Mouse (Mus musculus): ENCODE data around the gene Dnal1. TPM values are rescaled to one million over a fixed set of nuclear protein-coding genes. Genes with fewer than 3 reads are reported as not detected.

The Dnal1 gene
- polyA plus RNA-seq, 1 experiment from 2014 or later, result 4.9 TPM

DNA sequence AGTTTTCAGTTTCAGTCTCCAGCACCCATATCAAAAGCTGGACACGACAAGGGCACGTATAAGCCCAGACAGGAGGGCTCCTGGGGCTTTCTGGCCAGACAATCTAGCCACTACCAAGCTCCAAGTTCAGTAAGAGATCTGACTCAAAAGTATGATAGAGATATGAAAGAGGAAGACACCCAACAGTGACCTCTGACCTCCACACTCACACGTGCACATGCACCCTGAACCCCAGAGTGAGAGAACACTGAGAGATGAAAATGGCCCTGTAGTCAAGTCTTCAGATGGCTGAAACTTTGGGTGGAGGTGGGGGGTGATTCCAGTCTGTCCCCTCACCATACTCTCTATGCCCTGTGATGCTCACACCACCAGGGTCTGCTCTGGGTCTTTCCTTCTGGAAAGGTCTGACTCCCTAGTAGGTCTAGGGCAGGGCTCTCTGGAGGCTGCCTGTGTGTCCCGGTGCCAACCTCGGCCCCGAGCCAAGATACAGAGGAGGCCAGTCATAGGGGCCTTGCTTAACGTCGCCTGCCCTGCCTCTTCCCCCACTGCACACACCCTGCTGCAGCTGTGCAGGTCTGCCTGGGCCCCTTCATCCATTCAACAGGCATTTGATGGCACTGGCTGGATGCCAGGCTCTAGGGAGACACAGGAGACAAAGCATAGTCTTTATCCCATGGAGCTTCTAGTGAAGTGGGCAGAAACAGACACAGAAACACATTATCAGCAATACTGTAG is 66.7 kb downstream of the Dnal1 start:
- no peak overlapping the region for H3K4me3 ChIP-seq
- no peaks in the 10 kb centered on the region for H3K27me3 ChIP-seq
- ATAC-seq (ENCODE audit: low read depth), result peak; percentile 88
- peaks cover 82% of the 10 kb centered on the region for H3K4me1 ChIP-seq (replicated peaks)
- H3K36me3 ChIP-seq, result no peaks in the 10 kb centered on the region
- peak overlapping the region; percentile 86 for H3K27ac ChIP-seq (replicated peaks)
- H3K4me2 ChIP-seq, result peak overlapping the region; percentile 34
- no peaks in the 10 kb centered on the region for H3K9me3 ChIP-seq
- H3K9ac ChIP-seq, result 0 out of 2 replicates have a peak overlapping the region, but pooled peaks have one; percentile 31
- 43% methylated on average over 8 of the region's 8 CpGs for WGBS

DNA sequence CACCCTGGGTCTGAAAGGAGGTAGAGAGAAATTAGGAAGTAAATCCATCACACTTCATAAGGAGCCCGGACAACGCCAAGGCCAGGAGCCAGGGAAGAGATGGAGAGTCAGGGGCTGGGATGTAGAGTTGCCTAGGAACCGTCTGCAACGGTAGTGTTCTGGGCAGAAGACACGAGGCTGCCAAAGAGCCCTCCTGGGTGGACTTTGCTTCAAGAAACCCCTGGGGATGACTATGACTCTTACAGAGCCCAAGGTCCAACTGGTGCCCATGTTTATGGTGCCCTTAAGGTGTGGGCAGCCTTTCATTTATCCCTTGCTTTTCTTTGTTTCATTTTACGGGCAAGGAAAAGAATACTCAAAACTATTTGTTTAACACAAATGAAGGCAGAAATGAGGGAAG is 67.8 kb downstream of the Dnal1 start:
- Histone ChIP-seq H3K36me3 (no peaks in the 10 kb centered on the region), H3K9ac (0 out of 2 replicates have a peak overlapping the region, but pooled peaks have one; percentile 31), H3K27me3 (no peaks in the 10 kb centered on the region), H3K27ac (replicated peaks) (peak overlapping the region; percentile 86), H3K4me3 (no peak overlapping the region), H3K9me3 (no peaks in the 10 kb centered on the region), H3K4me2 (peak overlapping the region; percentile 34), H3K4me1 (replicated peaks) (peaks cover 74% of the 10 kb centered on the region)
- WGBS, result 33% methylated on average over 6 of the region's 6 CpGs
- peak; percentile 45; the same call in 1 of the 2 replicates for ATAC-seq (ENCODE audit: low read depth)

DNA sequence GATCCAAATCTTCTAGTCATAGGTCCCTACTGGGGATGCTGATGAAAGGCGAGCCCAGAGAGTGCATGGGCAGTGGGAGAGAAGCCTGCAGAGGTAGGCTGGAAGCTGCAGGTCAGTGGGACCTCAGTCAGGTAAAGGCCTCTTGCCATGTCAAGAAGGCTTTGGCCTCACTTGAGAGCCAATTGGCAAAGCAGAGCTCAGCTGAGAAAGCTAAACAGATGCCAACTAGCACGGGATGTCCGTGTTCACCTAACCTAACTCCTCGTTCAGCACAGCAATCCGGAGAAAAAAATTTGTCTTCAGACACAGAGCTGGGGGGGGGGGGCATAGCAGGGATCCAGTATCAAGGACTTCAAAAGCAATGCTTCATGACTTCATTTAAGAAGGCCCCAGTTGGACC is 70.8 kb downstream of the Dnal1 start:
- Histone ChIP-seq H3K36me3 (no peaks in the 10 kb centered on the region), H3K4me2 (no peak overlapping the region), H3K9ac (no peak overlapping the region), H3K9me3 (no peaks in the 10 kb centered on the region), H3K27me3 (no peaks in the 10 kb centered on the region), H3K27ac (replicated peaks) (no peak overlapping the region), H3K4me1 (replicated peaks) (peaks cover 77% of the 10 kb centered on the region), H3K4me3 (no peak overlapping the region)
- 89% methylated on average over 5 of the region's 5 CpGs for WGBS
- no peak for ATAC-seq (ENCODE audit: low read depth)

DNA sequence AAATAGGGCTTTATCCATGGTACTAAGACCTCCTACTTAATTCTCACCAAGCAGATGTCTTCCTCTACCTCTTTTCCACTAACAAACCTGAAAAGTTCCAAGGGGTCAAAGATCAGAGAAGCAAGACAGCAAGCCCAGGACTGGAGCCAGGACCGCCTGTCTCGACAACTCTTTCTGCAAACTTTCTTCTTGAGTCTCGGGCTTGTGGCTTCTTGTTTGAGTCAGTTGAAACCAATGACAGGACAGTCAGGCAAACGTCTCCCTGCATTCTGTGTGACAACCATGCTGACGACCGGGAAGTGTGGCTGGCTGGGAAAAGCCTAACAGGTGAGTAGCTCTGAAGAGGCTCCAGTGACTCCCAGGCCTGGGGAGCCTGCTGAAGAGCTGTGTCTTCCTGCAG is 71.4 kb downstream of the Dnal1 start:
- Histone ChIP-seq H3K9me3 (no peaks in the 10 kb centered on the region), H3K9ac (no peak overlapping the region), H3K4me3 (no peak overlapping the region), H3K27me3 (no peaks in the 10 kb centered on the region), H3K27ac (replicated peaks) (0 out of 2 replicates have a peak overlapping the region, but pooled peaks have one; percentile 4), H3K4me2 (no peak overlapping the region), H3K4me1 (replicated peaks) (peaks cover 77% of the 10 kb centered on the region), H3K36me3 (no peaks in the 10 kb centered on the region)
- no peak for ATAC-seq (ENCODE audit: low read depth)
- 80% methylated on average over 6 of the region's 6 CpGs for WGBS

DNA sequence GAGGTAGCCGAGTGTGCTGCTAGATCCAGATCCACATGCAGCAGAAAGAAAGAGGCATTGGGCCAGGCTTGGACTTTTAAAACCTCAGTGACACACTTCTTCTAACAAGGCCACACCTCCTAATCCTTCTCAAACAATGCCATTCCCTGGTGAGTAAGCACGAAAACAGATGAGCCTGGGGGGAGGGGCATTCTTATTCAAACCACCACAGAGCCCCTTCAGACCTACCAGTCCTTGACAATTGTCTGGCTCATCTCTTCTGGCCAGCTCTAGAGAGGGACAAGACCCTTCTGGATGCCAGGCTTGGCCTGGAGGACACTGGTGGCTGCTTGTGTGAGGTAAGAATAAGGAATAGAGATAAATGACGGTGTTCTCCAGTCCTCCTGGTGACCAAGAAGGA is 72.4 kb downstream of the Dnal1 start:
- Histone ChIP-seq H3K4me3 (no peak overlapping the region), H3K9ac (no peak overlapping the region), H3K27ac (replicated peaks) (peak overlapping the region; percentile 19; the same call in 1 of the 2 replicates), H3K4me1 (replicated peaks) (peaks cover 77% of the 10 kb centered on the region), H3K27me3 (no peaks in the 10 kb centered on the region), H3K36me3 (no peaks in the 10 kb centered on the region), H3K4me2 (no peak overlapping the region), H3K9me3 (no peaks in the 10 kb centered on the region)
- WGBS, result 72% methylated on average over 3 of the region's 3 CpGs
- 0 out of 2 replicates have a peak, but pooled peaks have one; percentile 1 for ATAC-seq (ENCODE audit: low read depth)

DNA sequence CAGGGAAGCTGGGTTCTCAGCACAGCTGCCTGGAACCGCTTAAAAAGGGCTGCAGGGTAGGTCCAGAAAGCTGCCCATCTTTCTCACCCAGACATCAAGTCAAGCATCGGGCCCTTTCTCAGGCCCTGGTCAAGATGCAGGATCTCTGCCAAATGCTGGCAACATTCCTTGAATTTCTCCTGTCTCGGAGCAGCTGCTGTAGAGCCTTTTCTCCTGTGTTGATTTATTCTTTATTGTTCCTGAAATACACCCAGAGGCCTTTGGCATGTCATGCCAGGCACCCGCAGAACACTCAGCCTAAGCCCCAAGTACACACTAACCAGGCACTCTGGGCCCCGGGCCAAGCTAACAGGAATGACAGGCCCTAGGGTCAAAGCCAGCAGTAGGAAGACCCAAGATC is 72.8 kb downstream of the Dnal1 start:
- 0 out of 2 replicates have a peak, but pooled peaks have one; percentile 15 for ATAC-seq (ENCODE audit: low read depth)
- Histone ChIP-seq H3K9ac (no peak overlapping the region), H3K9me3 (no peaks in the 10 kb centered on the region), H3K27me3 (no peaks in the 10 kb centered on the region), H3K4me3 (no peak overlapping the region), H3K4me1 (replicated peaks) (peaks cover 77% of the 10 kb centered on the region), H3K27ac (replicated peaks) (0 out of 2 replicates have a peak overlapping the region, but pooled peaks have one; percentile 29), H3K36me3 (no peaks in the 10 kb centered on the region), H3K4me2 (no peak overlapping the region)
- 51% methylated on average over 5 of the region's 5 CpGs for WGBS

DNA sequence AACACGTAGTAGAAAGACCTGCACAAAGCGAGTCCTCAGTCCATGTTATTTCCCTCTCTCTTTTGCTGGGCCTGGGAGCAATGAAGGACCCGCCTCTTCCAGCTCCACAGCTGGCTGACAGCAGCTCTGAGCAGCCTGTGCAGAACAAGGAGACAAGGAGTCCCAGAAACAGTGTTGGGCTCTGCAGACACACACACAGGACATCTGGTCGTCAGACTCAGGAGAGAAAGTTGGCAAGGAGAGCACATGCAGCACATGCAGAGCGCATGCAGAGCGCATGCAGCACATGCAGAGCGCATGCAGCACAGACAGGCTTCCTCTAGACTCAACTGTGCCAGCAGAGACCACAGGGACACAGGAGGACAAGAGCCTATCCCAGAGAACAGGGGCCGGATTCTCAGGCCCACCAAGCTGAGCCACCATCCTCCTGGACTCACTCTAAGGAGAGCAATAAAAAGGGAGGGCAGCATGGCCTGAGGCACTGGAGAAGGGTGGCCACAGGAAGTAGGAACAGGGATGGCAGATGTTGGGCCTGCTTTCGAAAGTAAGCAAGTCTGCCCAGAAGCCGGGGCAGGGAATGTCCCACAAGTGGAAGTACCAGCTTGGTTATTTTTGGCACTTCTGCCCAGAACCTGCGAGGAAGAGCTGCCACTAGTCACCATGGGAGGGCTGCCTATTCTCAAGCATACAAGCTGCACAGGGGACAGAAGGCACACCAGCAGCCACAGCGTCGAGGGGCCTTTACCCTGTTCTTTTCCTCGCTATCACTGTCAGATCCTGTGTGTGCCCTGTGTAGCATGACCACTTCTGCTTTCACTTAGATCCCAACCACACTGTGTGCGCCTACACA is 73.8 kb downstream of the Dnal1 start:
- Histone ChIP-seq H3K36me3 (no peaks in the 10 kb centered on the region), H3K9me3 (no peaks in the 10 kb centered on the region), H3K27ac (replicated peaks) (peak overlapping the region; percentile 29), H3K9ac (peak overlapping the region; percentile 41; the same call in 1 of the 2 replicates), H3K4me2 (no peak overlapping the region), H3K4me1 (replicated peaks) (peaks cover 77% of the 10 kb centered on the region), H3K4me3 (no peak overlapping the region), H3K27me3 (no peaks in the 10 kb centered on the region)
- 60% methylated on average over 14 of the region's 15 CpGs for WGBS
- ATAC-seq (ENCODE audit: low read depth), result no peak

DNA sequence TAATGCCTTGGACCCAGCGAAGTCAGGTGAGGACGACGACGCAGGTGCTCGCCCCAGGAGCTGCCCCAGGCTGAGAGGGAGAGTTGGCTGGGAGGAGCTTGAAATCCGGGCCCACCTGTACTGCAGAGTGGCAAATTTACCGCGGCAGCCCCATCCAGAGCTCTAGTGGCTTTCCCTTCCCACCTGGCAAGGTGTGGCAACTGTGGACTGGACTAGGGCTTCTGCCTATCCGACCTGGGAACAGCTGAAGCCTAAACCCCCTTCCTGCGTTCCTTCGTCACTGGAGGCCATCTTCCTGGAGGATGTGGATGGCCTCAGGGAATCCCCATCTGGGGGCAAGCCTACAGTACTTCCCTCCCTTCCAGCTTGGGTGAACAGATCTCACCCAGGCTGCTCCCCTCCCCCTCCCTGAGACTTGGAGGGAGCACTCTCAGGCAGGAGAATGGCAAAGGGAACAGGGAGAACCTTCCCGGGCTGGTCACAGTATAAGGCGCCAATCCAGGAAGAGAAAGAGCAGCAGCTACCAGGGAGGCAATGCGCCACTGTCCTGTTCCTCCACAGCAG is 74.8 kb downstream of the Dnal1 start:
- H3K27me3 ChIP-seq, result no peaks in the 10 kb centered on the region
- H3K4me2 ChIP-seq, result no peak overlapping the region
- WGBS, result 71% methylated on average over 14 of the region's 14 CpGs
- ATAC-seq (ENCODE audit: low read depth), result no peak
- H3K4me3 ChIP-seq, result no peak overlapping the region
- H3K9ac ChIP-seq, result no peak overlapping the region
- peaks cover 77% of the 10 kb centered on the region for H3K4me1 ChIP-seq (replicated peaks)
- H3K27ac ChIP-seq (replicated peaks), result no peak overlapping the region
- no peaks in the 10 kb centered on the region for H3K36me3 ChIP-seq
- H3K9me3 ChIP-seq, result no peaks in the 10 kb centered on the region

GRCm38 (mm10) chr12:84190151-84190820 is 76.1 kb downstream of the Dnal1 start:
- Histone ChIP-seq H3K4me3 (peak overlapping the region; percentile 84; the same call in 1 of the 2 replicates), H3K36me3 (no peaks in the 10 kb centered on the region), H3K4me2 (peak overlapping the region; percentile 70), H3K9me3 (no peaks in the 10 kb centered on the region), H3K27me3 (no peaks in the 10 kb centered on the region), H3K9ac (peak overlapping the region; percentile 43), H3K4me1 (replicated peaks) (peaks cover 79% of the 10 kb centered on the region), H3K27ac (replicated peaks) (no peak overlapping the region)
- no peak for ATAC-seq (ENCODE audit: low read depth)
- 27% methylated on average over 15 of the region's 15 CpGs for WGBS

DNA sequence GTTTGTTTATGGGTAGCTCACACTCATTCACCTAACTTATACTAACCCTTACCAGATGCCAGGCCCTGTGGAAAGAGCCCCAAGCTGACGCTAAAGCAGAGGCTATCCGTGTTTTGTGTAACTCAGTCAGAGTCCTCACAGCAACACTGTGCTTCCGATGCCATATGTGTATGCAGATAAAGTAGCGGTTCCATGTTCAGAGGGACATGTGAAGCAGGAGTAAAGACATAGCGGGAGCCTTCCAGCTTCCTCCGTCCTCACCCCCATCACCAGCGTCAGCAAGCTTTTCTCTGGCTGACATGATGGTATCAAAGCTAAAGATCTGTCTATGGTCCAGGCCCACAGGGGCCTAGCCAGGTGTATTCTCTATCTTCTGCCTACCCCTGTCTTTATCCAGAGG is 77.0 kb downstream of the Dnal1 start:
- WGBS, result 52% methylated on average over 7 of the region's 7 CpGs
- Histone ChIP-seq H3K9ac (peak overlapping the region; percentile 95), H3K36me3 (no peaks in the 10 kb centered on the region), H3K27me3 (no peaks in the 10 kb centered on the region), H3K4me1 (replicated peaks) (peaks cover 82% of the 10 kb centered on the region), H3K27ac (replicated peaks) (no peak overlapping the region; the same call in 1 of the 2 replicates), H3K9me3 (no peaks in the 10 kb centered on the region), H3K4me3 (peak overlapping the region; percentile 84; the same call in 1 of the 2 replicates), H3K4me2 (peak overlapping the region; percentile 70)
- no peak for ATAC-seq (ENCODE audit: low read depth)

DNA sequence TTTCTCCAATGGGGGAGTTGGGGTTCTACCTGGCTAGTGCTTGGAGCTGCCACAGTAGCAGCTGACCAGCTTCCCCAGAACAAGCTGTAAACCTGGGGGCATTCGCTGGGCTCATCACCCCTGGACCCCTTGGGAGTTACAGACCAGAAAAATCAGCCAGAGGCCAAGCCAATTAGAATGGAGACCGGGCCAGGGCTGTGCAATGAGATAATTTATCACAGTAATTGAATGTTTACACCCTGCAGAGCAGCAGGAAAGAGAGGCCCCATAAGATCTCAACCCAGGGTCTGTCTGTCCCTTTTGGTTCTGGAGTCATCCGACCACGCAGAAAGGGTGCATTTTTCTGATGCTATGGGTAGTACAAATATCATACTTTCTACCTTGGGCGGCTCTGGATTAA is 77.6 kb downstream of the Dnal1 start:
- Histone ChIP-seq H3K9me3 (no peaks in the 10 kb centered on the region), H3K36me3 (no peaks in the 10 kb centered on the region), H3K4me1 (replicated peaks) (peaks cover 87% of the 10 kb centered on the region), H3K27me3 (no peaks in the 10 kb centered on the region), H3K27ac (replicated peaks) (no peak overlapping the region), H3K4me3 (peak overlapping the region; percentile 84), H3K9ac (peak overlapping the region; percentile 95), H3K4me2 (peak overlapping the region; percentile 70)
- no peak for ATAC-seq (ENCODE audit: low read depth)
- WGBS, result 16% methylated on average over 5 of the region's 5 CpGs
